Mouse (Mus musculus): ENCODE data around the gene Ankrd6. TPM values are rescaled to one million over a fixed set of nuclear protein-coding genes. Genes with fewer than 3 reads are reported as not detected.

The Ankrd6 gene
- 12.1 and 14.6 TPM in 2 replicates for polyA plus RNA-seq (2015; fragmentation: Nextera tagmentation; extraction: Ambion mirVana)

DNA sequence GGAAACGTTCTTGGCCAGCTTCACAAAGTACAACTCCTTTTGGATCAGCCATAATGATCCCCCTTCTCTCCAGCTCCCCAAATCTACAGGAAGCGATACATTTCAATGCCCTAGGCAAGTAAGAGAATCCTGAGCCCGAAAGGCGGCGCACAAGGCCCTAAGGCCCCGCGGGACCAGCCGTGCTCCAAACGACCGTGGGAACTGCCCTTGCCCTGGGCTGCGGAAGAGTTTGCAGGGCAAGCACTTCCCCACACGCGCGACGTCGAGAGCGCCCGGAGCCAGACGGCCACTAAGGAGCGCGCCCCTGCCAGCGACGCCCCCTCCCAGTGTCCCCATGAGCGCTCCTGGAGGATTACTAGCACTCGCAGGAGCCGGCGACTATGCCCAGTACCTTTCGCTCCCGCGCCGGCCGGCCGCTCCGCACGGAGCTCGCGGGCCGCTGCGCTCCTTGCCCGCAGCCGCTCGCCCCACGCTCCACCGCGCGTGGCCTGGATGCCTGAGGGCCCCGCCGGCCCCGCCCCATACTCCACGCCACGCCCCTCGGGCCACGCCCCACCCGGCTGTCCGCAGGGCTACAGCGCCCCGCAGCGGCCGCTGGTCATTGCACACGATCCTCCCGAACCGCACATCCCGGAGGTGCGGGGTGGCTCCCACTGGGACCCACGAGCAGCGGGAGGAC lies at the start of gene Ankrd6:
Ankrd6 (minus strand) TSS at position 486 of the 679 bp plus-strand sequence.
- Histone ChIP-seq H3K27me3 (peaks cover 13% of the 10 kb centered on the region; the same call in 1 of the 2 replicates), H3K9me3 (no peaks in the 10 kb centered on the region), H3K27ac (0 out of 2 replicates have a peak within 1 kb of the TSS, but pooled peaks have one; percentile 19), H3K4me2 (peak within 1 kb of the TSS; percentile 94), H3K4me3 (peak within 1 kb of the TSS; percentile 73), H3K36me3 (no peaks in the 10 kb centered on the region), H3K9ac (peak within 1 kb of the TSS; percentile 78), H3K4me1 (peaks cover 25% of the 10 kb centered on the region)
- WGBS, result under 1% methylated on average over 62 of the region's 66 CpGs
- ATAC-seq (ENCODE audit: insufficient number of reproducible peaks, insufficient read depth, low FRiP score, low TSS enrichment, low read depth), result peak; percentile 88

DNA sequence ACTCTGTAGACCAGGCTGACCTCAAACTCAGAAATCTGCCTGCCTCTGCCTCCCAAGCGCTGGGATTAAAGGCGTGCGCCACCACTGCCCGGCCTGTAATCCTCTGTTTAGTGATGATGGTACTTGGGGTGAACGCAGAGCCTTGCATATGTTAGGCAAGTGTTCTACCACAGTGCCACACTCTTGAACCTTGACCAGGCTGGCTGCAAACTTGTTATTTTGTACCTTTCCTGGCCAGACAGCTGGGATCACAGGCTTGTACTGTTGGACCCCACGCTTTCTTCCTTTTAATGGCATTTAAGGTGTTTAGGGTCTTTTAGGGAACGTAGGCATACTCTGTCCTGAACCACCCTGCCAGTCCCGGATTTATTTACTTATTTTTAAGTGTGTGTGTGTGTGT lies 48.4 kb upstream of the Ankrd6 start:
- no peak overlapping the region for H3K4me2 ChIP-seq
- no peaks in the 10 kb centered on the region for H3K36me3 ChIP-seq
- H3K27ac ChIP-seq, result no peak overlapping the region
- H3K4me3 ChIP-seq, result no peak overlapping the region
- H3K4me1 ChIP-seq, result no peaks in the 10 kb centered on the region
- no peak for ATAC-seq (ENCODE audit: insufficient number of reproducible peaks, insufficient read depth, low FRiP score, low TSS enrichment, low read depth)
- H3K9ac ChIP-seq, result no peak overlapping the region
- 94% methylated on average over 8 of the region's 8 CpGs for WGBS
- no peaks in the 10 kb centered on the region for H3K9me3 ChIP-seq
- no peaks in the 10 kb centered on the region for H3K27me3 ChIP-seq

DNA sequence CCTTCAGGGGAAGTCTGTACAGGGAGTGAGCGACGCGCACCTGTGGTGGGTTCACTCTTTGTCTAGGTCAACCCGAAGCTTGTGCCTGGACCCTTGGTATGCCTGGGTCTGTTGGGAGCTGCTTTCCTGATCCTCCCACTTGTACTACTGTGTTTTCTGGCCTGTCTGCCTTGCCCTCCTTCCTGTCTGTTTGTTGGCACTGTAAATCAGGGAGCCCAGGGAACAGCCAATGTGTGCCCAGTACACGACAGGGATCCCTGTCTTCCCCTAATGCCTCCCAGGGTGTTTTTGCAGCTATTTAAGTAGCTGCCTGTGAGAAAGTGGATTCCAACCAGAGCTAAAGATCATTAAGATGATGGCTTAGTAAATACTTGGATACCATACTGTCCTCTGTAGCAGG lies 46.9 kb upstream of the Ankrd6 start:
- ATAC-seq (ENCODE audit: insufficient number of reproducible peaks, insufficient read depth, low FRiP score, low TSS enrichment, low read depth), result no peak
- Histone ChIP-seq H3K4me3 (no peak overlapping the region), H3K27ac (no peak overlapping the region), H3K4me1 (no peaks in the 10 kb centered on the region), H3K36me3 (no peaks in the 10 kb centered on the region), H3K9ac (no peak overlapping the region), H3K4me2 (no peak overlapping the region), H3K9me3 (no peaks in the 10 kb centered on the region), H3K27me3 (no peaks in the 10 kb centered on the region)
- 84% methylated on average over 5 of the region's 5 CpGs for WGBS

DNA sequence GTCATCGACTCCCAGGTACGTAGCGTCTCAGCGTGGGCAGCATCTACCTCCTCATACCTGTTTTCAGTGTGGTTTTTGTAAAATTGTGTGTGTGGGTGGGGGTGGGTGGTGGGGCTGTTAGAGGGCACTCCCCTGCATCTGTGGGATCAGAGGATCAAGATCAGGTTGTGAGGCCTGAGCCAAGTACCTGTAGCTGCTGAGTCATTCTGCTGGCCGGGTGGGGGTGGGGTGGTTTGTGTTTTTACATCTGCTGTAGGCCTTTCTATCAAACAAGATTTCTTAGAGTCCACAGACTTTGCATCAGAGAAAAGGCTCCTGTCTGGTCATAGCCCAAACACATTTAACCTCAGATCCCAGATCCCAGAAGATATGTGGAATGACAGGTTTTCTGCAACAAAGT lies 45.4 kb upstream of the Ankrd6 start:
- no peaks in the 10 kb centered on the region for H3K36me3 ChIP-seq
- no peak overlapping the region for H3K4me3 ChIP-seq
- H3K27me3 ChIP-seq, result no peaks in the 10 kb centered on the region
- WGBS, result 98% methylated on average over 5 of the region's 5 CpGs
- H3K9me3 ChIP-seq, result no peaks in the 10 kb centered on the region
- H3K27ac ChIP-seq, result no peak overlapping the region
- no peak overlapping the region for H3K9ac ChIP-seq
- no peak for ATAC-seq (ENCODE audit: insufficient number of reproducible peaks, insufficient read depth, low FRiP score, low TSS enrichment, low read depth)
- no peak overlapping the region for H3K4me2 ChIP-seq
- H3K4me1 ChIP-seq, result no peaks in the 10 kb centered on the region

DNA sequence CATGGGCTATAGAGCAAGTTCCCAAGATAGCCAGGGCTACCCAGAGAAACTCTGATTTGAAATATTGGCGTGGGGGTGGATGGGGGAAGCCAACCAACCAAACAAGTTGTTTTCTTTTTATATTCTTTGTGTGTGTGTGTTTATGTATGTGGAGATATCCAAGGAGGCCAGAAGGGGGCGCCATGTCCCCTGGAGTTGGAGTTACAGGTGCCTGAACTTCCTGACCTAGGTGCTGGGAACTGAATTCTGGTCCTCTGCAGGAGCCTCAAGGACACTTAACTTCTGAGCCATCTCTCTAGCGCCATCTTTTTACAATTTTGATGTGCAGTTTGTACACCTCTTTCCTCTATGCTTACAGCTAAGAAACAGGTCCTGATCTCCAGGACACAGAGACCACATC lies 43.5 kb upstream of the Ankrd6 start:
- Histone ChIP-seq H3K4me2 (no peak overlapping the region), H3K27ac (no peak overlapping the region), H3K36me3 (no peaks in the 10 kb centered on the region), H3K4me3 (no peak overlapping the region), H3K9ac (no peak overlapping the region), H3K27me3 (no peaks in the 10 kb centered on the region), H3K9me3 (no peaks in the 10 kb centered on the region), H3K4me1 (no peaks in the 10 kb centered on the region)
- ATAC-seq (ENCODE audit: insufficient number of reproducible peaks, insufficient read depth, low FRiP score, low TSS enrichment, low read depth), result no peak
- 78% methylated on average over 3 of the region's 3 CpGs for WGBS

DNA sequence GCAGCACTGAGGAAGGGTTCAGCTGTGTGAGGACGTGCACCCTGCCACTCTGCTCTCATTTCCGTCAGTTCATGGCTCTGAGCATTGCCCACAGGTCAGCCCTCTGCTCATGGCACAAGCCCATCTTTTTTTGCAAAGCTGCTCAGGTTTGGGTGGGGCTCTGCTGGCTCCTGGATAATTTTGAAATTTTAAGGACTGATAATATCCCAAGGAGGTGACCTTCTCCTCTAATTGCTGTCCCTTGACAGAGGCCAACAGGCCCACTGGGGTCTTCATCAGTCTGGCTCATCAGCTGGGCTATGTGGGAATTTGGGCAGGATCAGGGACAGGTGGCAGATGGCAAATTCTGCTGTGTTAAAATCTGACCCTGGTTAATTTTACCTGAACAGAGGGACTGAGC lies 38.7 kb upstream of the Ankrd6 start:
- H3K9ac ChIP-seq, result no peak overlapping the region
- H3K9me3 ChIP-seq, result no peaks in the 10 kb centered on the region
- H3K4me1 ChIP-seq, result peaks cover 10% of the 10 kb centered on the region; the same call in 1 of the 2 replicates
- no peak for ATAC-seq (ENCODE audit: insufficient number of reproducible peaks, insufficient read depth, low FRiP score, low TSS enrichment, low read depth)
- H3K4me2 ChIP-seq, result no peak overlapping the region
- H3K4me3 ChIP-seq, result no peak overlapping the region
- 73% methylated on average over 2 of the region's 2 CpGs for WGBS
- H3K27me3 ChIP-seq, result no peaks in the 10 kb centered on the region
- H3K36me3 ChIP-seq, result no peaks in the 10 kb centered on the region
- no peak overlapping the region for H3K27ac ChIP-seq

DNA sequence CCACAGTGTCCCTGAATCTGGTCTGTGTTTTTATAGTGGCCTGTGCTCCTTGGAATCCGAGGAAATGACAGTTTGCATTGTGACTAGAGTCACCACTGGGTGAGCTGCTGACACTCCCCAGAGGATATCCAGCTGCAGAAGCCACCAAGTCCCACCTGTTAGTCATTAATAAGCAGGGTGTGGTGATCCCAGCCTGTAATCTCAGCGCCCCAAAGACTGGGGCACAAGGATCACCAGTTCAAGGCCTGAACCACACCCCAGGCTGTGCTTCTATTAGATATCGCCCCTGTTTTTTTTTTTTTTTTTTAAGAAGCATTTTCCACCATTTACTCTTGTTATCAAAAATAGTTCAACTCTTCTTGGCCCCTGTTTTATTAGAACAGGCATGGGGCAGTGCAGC lies 36.4 kb upstream of the Ankrd6 start:
- H3K27ac ChIP-seq, result no peak overlapping the region
- H3K9me3 ChIP-seq, result no peaks in the 10 kb centered on the region
- H3K36me3 ChIP-seq, result no peaks in the 10 kb centered on the region
- WGBS, result 54% methylated on average over 3 of the region's 3 CpGs
- no peak overlapping the region for H3K4me3 ChIP-seq
- no peak for ATAC-seq (ENCODE audit: insufficient number of reproducible peaks, insufficient read depth, low FRiP score, low TSS enrichment, low read depth)
- peaks cover 16% of the 10 kb centered on the region for H3K4me1 ChIP-seq
- no peak overlapping the region for H3K4me2 ChIP-seq
- H3K9ac ChIP-seq, result no peak overlapping the region
- peaks cover 7% of the 10 kb centered on the region for H3K27me3 ChIP-seq

DNA sequence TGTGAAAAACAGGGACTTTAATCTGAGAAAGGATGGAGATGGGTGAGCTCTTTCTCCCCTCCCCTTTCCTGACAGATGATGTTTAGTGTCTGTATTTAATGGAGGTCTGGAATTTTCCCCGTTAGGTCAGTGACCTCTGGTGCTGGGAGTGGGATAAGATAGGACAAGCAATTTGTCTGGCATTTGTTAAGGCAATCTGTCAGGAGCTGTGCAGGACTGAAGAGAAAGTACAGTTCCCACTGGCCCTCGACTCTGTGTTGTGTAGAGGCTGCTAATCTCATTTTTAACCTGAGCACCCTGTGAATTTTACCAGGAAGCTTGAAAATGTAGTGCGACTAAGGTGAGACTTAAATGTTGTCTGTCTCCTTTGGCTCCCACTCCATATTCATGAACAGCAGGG lies 35.0 kb upstream of the Ankrd6 start:
- peaks cover 16% of the 10 kb centered on the region for H3K4me1 ChIP-seq
- H3K27ac ChIP-seq, result no peak overlapping the region
- H3K36me3 ChIP-seq, result no peaks in the 10 kb centered on the region
- H3K9ac ChIP-seq, result no peak overlapping the region
- no peak overlapping the region for H3K4me2 ChIP-seq
- no peak overlapping the region for H3K4me3 ChIP-seq
- peaks cover 18% of the 10 kb centered on the region for H3K27me3 ChIP-seq
- no peak for ATAC-seq (ENCODE audit: insufficient number of reproducible peaks, insufficient read depth, low FRiP score, low TSS enrichment, low read depth)
- WGBS, result 9% methylated on average over 3 of the region's 3 CpGs
- H3K9me3 ChIP-seq, result no peaks in the 10 kb centered on the region

DNA sequence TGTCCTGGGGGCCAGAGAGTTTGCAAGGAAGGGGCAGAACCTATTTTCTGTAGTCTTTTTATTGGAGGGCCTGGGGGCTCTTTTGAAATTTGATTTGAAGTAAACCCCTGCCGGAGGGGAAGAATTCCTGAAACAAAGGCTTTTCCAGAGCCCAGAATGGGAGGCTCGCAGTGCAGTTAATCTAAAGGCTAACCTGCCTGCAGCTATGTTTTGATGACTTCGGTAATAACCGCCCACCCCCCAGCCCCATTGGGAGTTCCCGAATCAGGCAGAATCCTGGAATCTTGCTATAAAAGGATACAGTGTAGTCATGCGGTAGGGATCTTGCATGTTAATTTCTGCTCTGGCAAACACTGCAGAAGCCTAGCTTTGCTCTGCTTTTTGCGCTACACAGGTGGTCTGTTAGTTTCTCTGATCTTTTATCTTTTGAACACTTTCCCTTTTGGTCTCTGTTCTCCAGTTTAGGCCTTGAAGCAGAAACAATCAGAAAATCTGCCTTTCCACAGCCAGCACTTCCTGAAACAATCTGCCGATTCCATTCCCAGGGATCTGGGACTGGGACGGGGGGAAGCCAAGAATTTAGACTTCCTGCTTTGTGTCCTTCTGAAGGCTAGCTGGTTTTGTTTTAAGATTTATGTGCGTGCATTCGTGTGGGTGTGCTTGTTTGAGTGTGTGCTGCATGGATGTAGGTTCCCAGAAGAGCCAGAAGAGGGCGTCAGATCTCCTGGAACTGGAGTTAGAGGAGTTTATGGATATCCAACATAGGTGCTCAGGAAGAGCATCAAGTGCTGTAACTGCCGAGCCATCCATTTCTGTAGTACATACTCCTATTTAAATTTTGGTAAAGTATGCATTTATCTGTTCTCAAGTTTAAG lies 34.4 kb upstream of the Ankrd6 start:
- Histone ChIP-seq H3K4me2 (peak overlapping the region; percentile 100), H3K4me1 (peaks cover 16% of the 10 kb centered on the region), H3K9me3 (no peaks in the 10 kb centered on the region), H3K4me3 (peak overlapping the region; percentile 74), H3K36me3 (no peaks in the 10 kb centered on the region), H3K27ac (no peak overlapping the region; the same call in 1 of the 2 replicates), H3K27me3 (peaks cover 18% of the 10 kb centered on the region), H3K9ac (peak overlapping the region; percentile 51; the same call in 1 of the 2 replicates)
- 8% methylated on average over 13 of the region's 13 CpGs for WGBS
- no peak for ATAC-seq (ENCODE audit: insufficient number of reproducible peaks, insufficient read depth, low FRiP score, low TSS enrichment, low read depth)

DNA sequence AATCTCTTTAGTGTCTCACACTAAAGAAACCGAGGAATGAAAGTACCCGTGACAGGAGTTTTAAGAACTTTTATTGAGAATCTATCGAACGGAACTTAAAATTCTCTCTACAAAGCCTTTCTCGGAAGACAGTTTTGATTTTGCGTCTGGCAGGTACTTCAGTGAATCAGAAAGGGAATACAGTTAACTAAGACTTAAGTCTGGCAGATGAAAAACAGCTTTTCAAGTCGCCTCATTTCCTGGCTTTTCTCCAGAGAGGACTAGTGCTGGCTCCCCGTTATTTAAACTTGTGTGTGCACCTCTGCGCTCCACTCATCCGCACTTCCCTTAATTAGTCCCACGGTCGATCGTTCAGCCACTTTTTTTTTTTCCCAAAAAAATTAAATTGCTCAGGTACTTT lies 33.6 kb upstream of the Ankrd6 start:
- Histone ChIP-seq H3K4me2 (peak overlapping the region; percentile 100), H3K27ac (no peak overlapping the region), H3K9me3 (no peaks in the 10 kb centered on the region), H3K36me3 (no peaks in the 10 kb centered on the region), H3K4me3 (peak overlapping the region; percentile 74), H3K9ac (peak overlapping the region; percentile 80; the same call in 1 of the 2 replicates), H3K27me3 (peaks cover 18% of the 10 kb centered on the region), H3K4me1 (peaks cover 16% of the 10 kb centered on the region)
- no peak for ATAC-seq (ENCODE audit: insufficient number of reproducible peaks, insufficient read depth, low FRiP score, low TSS enrichment, low read depth)
- WGBS, result under 1% methylated on average over 13 of the region's 13 CpGs

DNA sequence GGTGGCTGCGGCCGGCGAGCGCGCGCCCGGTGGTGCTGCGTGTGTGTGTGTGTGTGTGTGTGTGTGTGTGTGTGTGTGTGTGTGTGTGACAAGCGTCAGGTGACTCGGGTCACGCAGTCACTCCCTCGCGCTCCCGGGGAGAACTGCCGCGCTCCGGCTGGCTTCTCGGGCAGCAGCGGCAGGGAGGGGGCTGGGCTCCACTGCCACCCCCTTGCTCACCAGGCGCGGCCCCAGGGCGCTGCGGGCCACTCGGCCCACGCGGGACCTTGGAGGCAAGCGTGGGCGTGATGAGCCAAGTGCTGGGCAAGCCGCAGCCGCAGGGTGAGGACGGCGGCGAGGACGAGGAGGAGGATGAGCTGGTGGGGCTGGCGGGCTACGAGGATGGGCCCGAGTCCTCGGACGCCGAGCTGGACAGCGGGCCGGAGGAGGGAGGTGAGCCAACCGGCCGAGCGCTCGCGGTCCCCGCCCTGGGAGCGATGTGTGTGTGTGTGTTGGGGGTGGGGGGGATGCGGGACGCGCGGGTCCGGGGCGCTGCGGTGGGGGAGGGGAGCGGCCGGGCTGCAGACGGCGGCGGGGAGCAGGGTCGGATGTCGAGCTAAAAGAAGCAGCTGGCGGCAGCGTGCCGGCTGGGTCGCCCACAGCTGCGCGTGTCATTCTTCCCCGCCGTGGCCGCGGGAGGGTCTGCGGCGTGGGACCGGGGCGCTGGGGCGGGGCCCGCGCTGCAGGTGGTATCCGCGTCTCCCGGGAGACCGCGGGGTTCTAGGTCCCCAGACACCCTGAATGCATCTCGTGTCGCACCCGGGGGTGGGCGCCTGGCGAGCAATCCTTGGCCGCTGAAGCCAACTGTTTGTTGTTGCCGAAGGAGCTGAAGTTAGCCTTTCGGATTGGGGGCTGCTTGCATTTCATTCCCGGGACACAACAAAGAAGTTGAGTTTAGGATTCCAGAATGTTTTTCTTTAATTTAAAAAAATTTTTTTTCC lies 32.8 kb upstream of the Ankrd6 start:
- no peaks in the 10 kb centered on the region for H3K36me3 ChIP-seq
- H3K27me3 ChIP-seq, result peaks cover 18% of the 10 kb centered on the region
- peak overlapping the region; percentile 80 for H3K9ac ChIP-seq
- H3K4me3 ChIP-seq, result peak overlapping the region; percentile 74
- peak overlapping the region; percentile 55; the same call in 1 of the 2 replicates for H3K27ac ChIP-seq
- WGBS, result under 1% methylated on average over 84 of the region's 94 CpGs
- peak overlapping the region; percentile 100 for H3K4me2 ChIP-seq
- H3K9me3 ChIP-seq, result no peaks in the 10 kb centered on the region
- peaks cover 16% of the 10 kb centered on the region for H3K4me1 ChIP-seq
- ATAC-seq (ENCODE audit: insufficient number of reproducible peaks, insufficient read depth, low FRiP score, low TSS enrichment, low read depth), result peak; percentile 54

All from embryonic facial prominence, embryonic 13.5 days (tissue).